Mouse (Mus musculus) brown adipose tissue, adult 24 weeks (tissue): ENCODE measurements around the gene Ccr6. TPM values are rescaled to one million over a fixed set of nuclear protein-coding genes. Genes with fewer than 3 reads are reported as not detected.

Experiments
- H3K27ac ChIP-seq: fragments of 200-500 bp; replicated peaks from 2 replicates; pipeline ENCODE4 v1.5.1; 2012; ENCODE audit warnings: low read depth, mild to moderate bottlenecking, low read length
- H3K4me1 ChIP-seq: fragments of 200-500 bp; 2 replicates; pipeline ENCODE4 v1.6.1; 2012; ENCODE audit warnings: low read length, mixed read lengths; ENCODE audit not compliant: control insufficient read depth, insufficient read depth, insufficient read length
- H3K4me3 ChIP-seq: fragments of 200-500 bp; 2 replicates; pipeline ENCODE4 v1.5.1; 2012; ENCODE audit warnings: low read depth, mild to moderate bottlenecking, low read length, moderate library complexity; ENCODE audit not compliant: insufficient read depth
- polyA plus RNA-seq: library from polyadenylated mRNA; stranded (reverse); fragments of >200 nt; gene quantifications from 2 replicates; pipeline ENCODE4 v1.2.4, GENCODE M21; 2012; ENCODE audit not compliant: missing spikeins, insufficient read depth, insufficient read length

Ccr6 gene
- polyA plus RNA-seq, 1 experiment, result not detected

DNA sequence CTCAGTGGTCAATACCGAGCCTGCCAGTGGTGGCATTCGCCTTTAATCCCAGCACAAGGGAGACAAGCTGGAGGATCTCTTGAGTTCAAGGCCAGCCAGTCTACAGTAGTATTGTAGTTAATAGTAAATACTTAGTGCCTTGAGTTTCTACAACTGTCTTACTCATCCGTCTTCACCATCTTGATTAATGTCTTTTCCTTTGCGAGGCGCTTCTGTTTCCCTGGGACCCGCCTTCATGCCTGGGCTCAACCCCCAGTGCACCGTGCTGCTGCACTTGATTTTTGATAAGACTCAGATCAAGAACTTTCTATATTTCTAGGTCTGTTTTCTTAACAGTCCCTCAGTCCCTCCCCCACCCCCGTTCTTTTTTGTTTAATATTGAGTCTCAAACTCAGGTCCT, 49.2 kb downstream of the Ccr6 start:
- Histone ChIP-seq H3K27ac (peak overlapping the region; percentile 96), H3K4me3 (peak overlapping the region; percentile 92)

GRCm38 (mm10) chr17:8286987-8287386, 51.1 kb downstream of the Ccr6 start:
- H3K27ac ChIP-seq, result peak overlapping the region; percentile 22; the same call in 1 of the 2 replicates
- peaks cover 6% of the 10 kb centered on the region for H3K4me1 ChIP-seq
- H3K4me3 ChIP-seq, result 0 out of 2 replicates have a peak overlapping the region, but pooled peaks have one; percentile 18

More for the DNA sequence above, 49.2 kb downstream of the Ccr6 start:
- peaks cover 3% of the 10 kb centered on the region; the same call in 1 of the 2 replicates for H3K4me1 ChIP-seq

DNA sequence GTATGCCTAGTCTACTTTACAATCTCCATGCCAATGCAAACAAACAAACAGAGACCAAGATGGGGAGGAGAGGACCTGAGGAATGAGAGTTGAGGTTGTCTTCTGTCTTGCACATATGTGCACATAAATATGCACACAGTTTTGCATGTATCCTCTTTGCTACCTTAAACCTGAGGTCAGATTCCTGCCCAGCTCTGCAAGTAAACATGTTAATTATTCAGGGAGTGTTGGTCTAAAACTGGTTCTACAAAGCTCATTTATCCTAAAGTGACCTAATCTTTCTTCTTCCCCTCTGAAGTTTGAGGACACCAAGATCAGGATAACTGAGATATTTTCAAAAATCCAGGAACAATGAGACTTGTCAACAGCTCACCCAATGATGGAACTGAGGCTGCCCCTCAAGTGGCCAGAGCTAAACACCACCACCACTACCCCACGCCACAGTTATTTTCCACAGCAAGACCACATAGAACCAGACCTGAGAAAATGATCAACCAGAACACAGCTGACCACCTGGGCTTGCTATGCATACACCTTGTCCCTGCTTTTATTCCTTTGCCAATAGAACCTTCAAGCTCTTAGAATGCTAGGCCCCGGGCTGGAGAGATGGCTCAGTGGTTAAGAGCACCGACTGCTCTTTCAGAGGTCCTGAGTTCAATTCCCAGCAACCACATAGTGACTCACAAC, 54.3 kb downstream of the Ccr6 start:
- no peak overlapping the region for H3K27ac ChIP-seq
- H3K4me1 ChIP-seq, result peaks cover 3% of the 10 kb centered on the region
- no peak overlapping the region for H3K4me3 ChIP-seq

DNA sequence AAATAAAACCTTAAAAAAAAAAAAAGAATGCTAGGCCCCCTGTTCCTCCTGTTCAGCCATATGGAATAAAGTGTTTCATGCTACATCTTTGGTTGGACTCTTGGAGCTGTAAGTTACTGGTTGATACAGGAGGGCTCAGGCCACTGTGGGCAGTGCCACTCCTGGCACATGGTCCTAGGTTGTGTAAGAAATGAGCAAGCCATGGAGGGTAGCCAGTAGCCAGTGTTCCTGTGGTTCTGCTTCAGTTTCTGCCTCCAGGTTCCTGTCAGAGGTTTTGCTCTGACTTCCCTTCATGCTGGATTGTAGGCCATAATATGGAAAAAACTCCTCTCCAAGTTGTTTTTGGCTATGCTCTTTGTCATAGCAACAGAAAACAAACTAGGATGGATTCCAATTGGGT, 54.9 kb downstream of the Ccr6 start:
- Histone ChIP-seq H3K27ac (peak overlapping the region; percentile 72), H3K4me3 (no peak overlapping the region), H3K4me1 (peaks cover 3% of the 10 kb centered on the region; the same call in 1 of the 2 replicates)

DNA sequence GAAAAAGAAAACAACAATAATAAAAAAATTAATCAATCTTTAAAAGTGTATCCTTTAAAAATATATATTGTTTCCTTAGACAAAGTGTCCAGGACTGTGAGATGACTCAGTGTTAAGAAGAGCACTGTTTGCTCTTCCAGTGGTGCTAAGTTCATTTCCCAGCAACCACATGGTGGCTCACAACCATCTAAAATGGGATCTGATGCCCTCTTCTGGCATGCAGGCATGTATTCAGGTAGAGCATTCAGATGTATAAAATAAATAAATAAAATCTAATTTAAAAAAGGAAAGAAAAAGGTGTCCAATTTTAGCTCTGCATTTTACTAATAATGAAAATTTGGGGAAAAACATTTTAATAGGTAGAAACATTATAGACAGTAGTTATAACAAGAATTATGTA, 60.0 kb downstream of the Ccr6 start:
- Histone ChIP-seq H3K27ac (no peak overlapping the region), H3K4me3 (no peak overlapping the region), H3K4me1 (peaks cover 11% of the 10 kb centered on the region)

GRCm38 (mm10) chr17:8296313-8296844, 60.5 kb downstream of the Ccr6 start:
- Histone ChIP-seq H3K27ac (0 out of 2 replicates have a peak overlapping the region, but pooled peaks have one; percentile 36), H3K4me3 (no peak overlapping the region), H3K4me1 (peaks cover 8% of the 10 kb centered on the region)

DNA sequence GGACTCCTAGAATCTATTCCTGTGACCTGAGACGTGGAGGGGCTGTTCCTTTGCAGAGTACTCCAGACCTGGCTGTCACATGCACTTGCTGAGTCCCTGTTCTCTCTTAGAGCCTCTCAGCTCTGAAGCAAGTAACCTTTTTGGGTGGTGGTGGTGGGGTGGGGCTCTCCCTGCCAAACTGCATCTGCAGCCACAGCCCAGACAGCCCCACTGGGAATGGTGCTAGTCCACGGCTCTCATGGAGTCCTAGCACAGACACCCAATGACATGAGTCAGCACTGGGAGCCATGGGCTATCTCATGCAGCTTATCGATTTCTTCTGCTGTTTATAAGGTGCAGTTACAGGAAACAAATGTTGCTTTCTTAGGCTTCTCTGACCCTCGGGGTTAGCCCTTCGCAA, 61.9 kb downstream of the Ccr6 start:
- Histone ChIP-seq H3K4me1 (peaks cover 8% of the 10 kb centered on the region), H3K27ac (peak overlapping the region; percentile 65)

GRCm38 (mm10) chr17:8298281-8298680, 62.4 kb downstream of the Ccr6 start:
- Histone ChIP-seq H3K4me3 (no peak overlapping the region), H3K4me1 (peaks cover 8% of the 10 kb centered on the region), H3K27ac (peak overlapping the region; percentile 65)

More for the DNA sequence above, 61.9 kb downstream of the Ccr6 start:
- no peak overlapping the region for H3K4me3 ChIP-seq

DNA sequence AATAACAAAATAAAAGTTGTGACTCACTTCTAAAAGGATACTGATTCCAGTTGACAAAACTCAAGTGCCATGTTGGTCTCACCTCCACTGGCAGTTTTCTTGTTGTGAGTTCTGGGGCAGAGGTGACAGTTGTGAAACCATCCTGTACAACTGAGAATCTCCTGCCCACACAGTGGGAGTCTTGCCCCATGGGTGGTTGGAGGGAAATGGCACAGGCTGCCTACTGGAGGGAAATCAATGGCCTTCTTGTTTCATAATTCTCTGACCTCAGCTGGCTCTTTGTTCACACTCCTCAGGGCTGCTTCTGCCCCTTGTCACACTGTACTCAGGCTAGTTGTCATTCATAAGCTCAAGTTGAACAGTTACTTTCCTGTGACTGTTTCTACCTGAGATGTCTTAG, 63.7 kb downstream of the Ccr6 start:
- Histone ChIP-seq H3K27ac (peak overlapping the region; percentile 96), H3K4me1 (peaks cover 8% of the 10 kb centered on the region), H3K4me3 (no peak overlapping the region)

DNA sequence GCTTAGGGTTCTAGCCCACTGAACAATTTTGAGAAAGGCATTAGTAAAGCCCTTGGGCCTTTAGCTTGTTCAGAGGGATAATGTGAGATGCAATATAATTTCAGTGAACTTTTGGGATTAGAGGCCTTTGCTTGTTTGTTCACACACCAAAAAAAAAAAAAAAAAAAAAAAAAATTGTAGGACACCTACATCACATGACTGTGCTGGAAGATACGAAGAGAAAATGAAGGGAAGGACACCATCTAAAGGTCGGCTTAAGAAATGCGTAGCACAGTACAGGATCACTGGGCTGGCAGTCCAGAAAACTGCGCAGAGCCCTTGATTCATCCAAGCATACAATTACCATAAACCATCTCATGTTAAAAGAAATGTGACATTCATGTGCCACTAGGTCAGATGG, 65.7 kb downstream of the Ccr6 start:
- Histone ChIP-seq H3K4me1 (peaks cover 20% of the 10 kb centered on the region), H3K4me3 (no peak overlapping the region), H3K27ac (peak overlapping the region; percentile 26; the same call in 1 of the 2 replicates)

DNA sequence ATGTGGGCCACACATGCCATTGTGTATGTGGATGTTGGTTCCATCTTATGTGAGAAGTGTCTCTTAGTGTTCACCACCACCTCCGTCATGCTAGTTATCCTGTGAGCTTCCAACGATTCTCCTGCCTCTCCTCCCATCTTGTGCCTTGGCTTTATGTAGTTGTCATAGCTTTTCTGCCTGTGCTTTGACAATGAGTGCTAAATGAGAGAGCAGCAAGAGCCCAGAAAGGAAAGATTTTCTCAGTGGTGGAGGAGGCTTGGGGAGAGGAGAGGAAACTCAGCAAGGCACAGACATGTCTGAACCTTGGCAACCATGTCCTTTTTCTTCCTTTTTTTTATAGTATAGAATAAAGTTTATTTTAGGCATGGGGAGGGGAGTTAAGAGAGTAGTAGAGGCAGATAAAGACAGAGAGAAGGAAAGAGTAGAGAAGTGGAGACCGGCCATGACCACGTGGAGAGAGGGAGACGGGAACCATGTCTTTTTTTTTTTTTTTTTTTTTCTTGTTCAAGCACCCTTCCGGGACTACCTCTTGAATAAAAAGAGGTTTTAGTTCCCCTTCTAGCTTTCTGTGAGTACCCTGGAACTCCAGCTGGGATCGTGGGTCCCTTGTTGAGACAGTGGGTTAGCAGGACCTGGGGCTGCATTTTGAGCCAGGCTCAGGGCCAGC, 67.1 kb downstream of the Ccr6 start:
- Histone ChIP-seq H3K27ac (no peak overlapping the region), H3K4me3 (no peak overlapping the region), H3K4me1 (peaks cover 20% of the 10 kb centered on the region)

DNA sequence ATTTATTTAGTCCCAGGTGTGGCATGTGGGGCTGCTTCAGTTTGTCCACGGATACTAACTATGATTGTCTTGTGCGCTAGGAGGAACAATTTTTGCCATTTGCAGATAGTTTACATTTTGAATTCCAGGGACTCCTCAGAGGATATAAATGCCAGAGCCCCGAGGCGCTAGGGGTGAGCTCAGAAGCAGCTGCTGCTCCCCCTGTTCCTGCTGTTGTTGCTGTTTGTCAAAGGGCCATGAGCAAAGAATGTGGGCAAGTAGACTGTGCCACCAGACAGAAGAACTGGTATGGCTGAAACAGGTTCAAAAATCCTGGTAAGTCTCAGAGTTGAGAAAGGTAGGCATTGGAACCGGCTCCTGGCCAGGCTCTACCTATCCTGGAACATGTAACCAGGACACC, 67.8 kb downstream of the Ccr6 start:
- Histone ChIP-seq H3K4me3 (no peak overlapping the region), H3K27ac (no peak overlapping the region), H3K4me1 (peaks cover 20% of the 10 kb centered on the region)

- Histone ChIP-seq H3K4me1 (peaks cover 12% of the 10 kb centered on the region), H3K27ac (peak overlapping the region; percentile 61), H3K4me3 (no peak overlapping the region)
Measured at GRCm38 (mm10) chr17:8305801-8306200, 70.0 kb downstream of the Ccr6 start.
